In genomic region chr7:141026740-141027098, GRCm38 (mm10) we compare ENCODE assay signal across 15 mouse cellular contexts. TPM values are rescaled to one million over a fixed set of nuclear protein-coding genes. Genes with fewer than 3 reads are reported as not detected.
A peak's percentile ranks its signal among the peaks of the same experiment; 100 is the strongest.
DNase-seq lines count a peak whose midpoint lies in the region; ATAC-seq and TF ChIP-seq lines count a peak whose summit lies in the region.
"Had no signal": no experiment of that assay in that cellular context is flagged by ENCODE, and none has a peak within 500 bp of the region (broad histone marks: within the 10 kb centered on the region; RNA-seq: fewer than 3 reads in every experiment).

No protein-coding gene starts in this region.

- no peak for DNase-seq in liver, postnatal 0 days
- no peak for DNase-seq in liver
- peak; percentile 18 for DNase-seq in forebrain, postnatal 0 days
- DNase-seq in right cerebral cortex, postnatal 10 days (ENCODE audit: low spot score in 2 of 2): no peak
- no peak for DNase-seq in spleen, postnatal 10 days (ENCODE audit: low spot score in 2 of 2)
- DNase-seq: adrenal gland, adult 2 months; cerebellum, adult 11 months; heart, postnatal 10 days; spleen, adult 18-20 months had no signal

- H3K27me3 ChIP-seq in liver, postnatal 0 days (ENCODE audit: insufficient read depth, low read length): no peaks in the 10 kb centered on the region
- H3K27me3 ChIP-seq in embryonic facial prominence, embryonic 15.5 days: no peaks in the 10 kb centered on the region
- no peaks in the 10 kb centered on the region for H3K27me3 ChIP-seq in forebrain, postnatal 0 days (ENCODE audit: insufficient read depth, low read length)
- no peaks in the 10 kb centered on the region for H3K27me3 ChIP-seq in neural tube, embryonic 13.5 days
- H3K27me3 ChIP-seq: limb, embryonic 15.5 days had no signal

- TF ChIP-seq EP300 in liver, postnatal 0 days (IDR thresholded peaks at IDR 0.05; ENCODE audit: low read depth): no peak

- ATAC-seq in liver, postnatal 0 days: no peak
- no peak for ATAC-seq in embryonic facial prominence, embryonic 15.5 days (ENCODE audit: insufficient number of reproducible peaks, low FRiP score, low TSS enrichment, low read depth)
- peak; percentile 50; the same call in 1 of the 2 replicates for ATAC-seq in forebrain, postnatal 0 days
- ATAC-seq in neural tube, embryonic 13.5 days (ENCODE audit: low read depth): peak; percentile 26
- no peak for ATAC-seq in megakaryocyte, adult 5-6 weeks (ENCODE audit: poor library complexity, severe bottlenecking)

- peak overlapping the region; percentile 25 for H3K27ac ChIP-seq in liver, postnatal 0 days (ENCODE audit: low read depth)
- peak overlapping the region; percentile 17 for H3K27ac ChIP-seq in embryonic facial prominence, embryonic 15.5 days (replicated peaks)
- peak overlapping the region; percentile 70; the same call in 1 of the 2 replicates for H3K27ac ChIP-seq in forebrain, postnatal 0 days (ENCODE audit: low read depth, low read length)
- peak overlapping the region; percentile 85 for H3K27ac ChIP-seq in neural tube, embryonic 13.5 days (replicated peaks)
- H3K27ac ChIP-seq: limb, embryonic 15.5 days had no signal

- 66% methylated on average over 5 of the region's 5 CpGs for WGBS in liver, postnatal 0 days (ENCODE audit: insufficient replicate concordance)
- WGBS in embryonic facial prominence, embryonic 15.5 days: 67% methylated on average over 5 of the region's 5 CpGs
- WGBS in forebrain, postnatal 0 days: 17% methylated on average over 5 of the region's 5 CpGs
- WGBS in neural tube, embryonic 13.5 days: 37% methylated on average over 5 of the region's 5 CpGs

- TF ChIP-seq CTCF in liver, postnatal 0 days (IDR thresholded peaks at IDR 0.05; ENCODE audit: low read depth): no peak
- no peak for TF ChIP-seq CTCF in forebrain, postnatal 0 days (IDR thresholded peaks at IDR 0.05; ENCODE audit: low read depth)

- no peaks in the 10 kb centered on the region for H3K36me3 ChIP-seq in liver, postnatal 0 days (replicated peaks; ENCODE audit: insufficient read depth, low read length)
- no peaks in the 10 kb centered on the region for H3K36me3 ChIP-seq in embryonic facial prominence, embryonic 15.5 days
- H3K36me3 ChIP-seq in forebrain, postnatal 0 days (ENCODE audit: insufficient read depth): no peaks in the 10 kb centered on the region
- H3K36me3 ChIP-seq in neural tube, embryonic 13.5 days: no peaks in the 10 kb centered on the region
- H3K36me3 ChIP-seq: limb, embryonic 15.5 days had no signal

- H3K4me2 ChIP-seq in liver, postnatal 0 days (ENCODE audit: low read depth, low read length): no peak overlapping the region
- no peak overlapping the region for H3K4me2 ChIP-seq in embryonic facial prominence, embryonic 15.5 days (replicated peaks)
- H3K4me2 ChIP-seq in forebrain, postnatal 0 days (ENCODE audit: low read depth): no peak overlapping the region
- no peak overlapping the region for H3K4me2 ChIP-seq in neural tube, embryonic 13.5 days
- H3K4me2 ChIP-seq: limb, embryonic 15.5 days had no signal

- no peak overlapping the region for H3K9ac ChIP-seq in liver, postnatal 0 days (replicated peaks)
- no peak overlapping the region for H3K9ac ChIP-seq in embryonic facial prominence, embryonic 15.5 days
- no peak overlapping the region for H3K9ac ChIP-seq in forebrain, postnatal 0 days
- no peak overlapping the region for H3K9ac ChIP-seq in neural tube, embryonic 13.5 days
- H3K9ac ChIP-seq: limb, embryonic 15.5 days had no signal

- H3K4me1 ChIP-seq in liver, postnatal 0 days (ENCODE audit: insufficient read depth): 0 out of 2 replicates have a peak, but pooled peaks cover 3% of the 10 kb centered on the region
- no peaks in the 10 kb centered on the region for H3K4me1 ChIP-seq in embryonic facial prominence, embryonic 15.5 days
- no peaks in the 10 kb centered on the region for H3K4me1 ChIP-seq in forebrain, postnatal 0 days (ENCODE audit: insufficient read depth)
- peaks cover 19% of the 10 kb centered on the region; the same call in 1 of the 2 replicates for H3K4me1 ChIP-seq in neural tube, embryonic 13.5 days (replicated peaks)

- H3K9me3 ChIP-seq in liver, postnatal 0 days (ENCODE audit: low read length): no peaks in the 10 kb centered on the region
- H3K9me3 ChIP-seq in embryonic facial prominence, embryonic 15.5 days (replicated peaks): no peaks in the 10 kb centered on the region
- no peaks in the 10 kb centered on the region for H3K9me3 ChIP-seq in forebrain, postnatal 0 days (ENCODE audit: low read length)
- no peaks in the 10 kb centered on the region for H3K9me3 ChIP-seq in neural tube, embryonic 13.5 days
- H3K9me3 ChIP-seq: limb, embryonic 15.5 days had no signal

- H3K4me3 ChIP-seq in liver, postnatal 0 days (ENCODE audit: low read depth, low read length): no peak overlapping the region
- no peak overlapping the region for H3K4me3 ChIP-seq in embryonic facial prominence, embryonic 15.5 days (replicated peaks)
- no peak overlapping the region for H3K4me3 ChIP-seq in forebrain, postnatal 0 days (ENCODE audit: low read depth, low read length)
- no peak overlapping the region for H3K4me3 ChIP-seq in neural tube, embryonic 13.5 days
- H3K4me3 ChIP-seq: limb, embryonic 15.5 days had no signal

RNA-seq across cellular contexts. Expression of gene Gm17387, which starts 2.2 kb away (rescaled TPM):
- polyA plus RNA-seq in liver, postnatal 0 days (2015; fragmentation: Nextera tagmentation; extraction: Ambion mirVana): not detected in 2 replicates
- polyA plus RNA-seq in embryonic facial prominence, embryonic 15.5 days (2015; fragmentation: Nextera tagmentation; extraction: Ambion mirVana): not detected in 2 replicates
- not detected in 2 replicates for total RNA-seq in forebrain, postnatal 0 days (2014; rRNA removed)
- polyA plus RNA-seq in forebrain, postnatal 0 days (2015; fragmentation: Nextera tagmentation; extraction: Ambion mirVana): not detected in 2 replicates
- polyA plus RNA-seq in neural tube, embryonic 13.5 days (2015; fragmentation: Nextera tagmentation; extraction: Ambion mirVana): not detected in 2 replicates
- not detected in 2 replicates for total RNA-seq in megakaryocyte, adult 5-6 weeks (2015)
- not detected in 2 replicates for total RNA-seq in megakaryocyte, adult 5-6 weeks (2017)
- total RNA-seq: adrenal gland, adult 2 months; heart, postnatal 10 days; layer of hippocampus, adult 8-10 months; MEL had no signal
- polyA plus RNA-seq: adrenal gland, adult 2 months; limb, embryonic 15.5 days had no signal

RNA-seq across cellular contexts. Expression of gene Ifitm6, which starts 9.0 kb away (rescaled TPM):
- 53.6 and 54.4 TPM in 2 replicates for polyA plus RNA-seq in liver, postnatal 0 days (2015; fragmentation: Nextera tagmentation; extraction: Ambion mirVana)
- 2.7 and 2.8 TPM in 2 replicates for polyA plus RNA-seq in embryonic facial prominence, embryonic 15.5 days (2015; fragmentation: Nextera tagmentation; extraction: Ambion mirVana)
- 2.0 TPM in 1 of 2 replicates, not detected in the other for total RNA-seq in forebrain, postnatal 0 days (2014; rRNA removed)
- polyA plus RNA-seq in forebrain, postnatal 0 days (2015; fragmentation: Nextera tagmentation; extraction: Ambion mirVana): 0.34 and 0.38 TPM in 2 replicates
- 0.63 and 0.81 TPM in 2 replicates for polyA plus RNA-seq in neural tube, embryonic 13.5 days (2015; fragmentation: Nextera tagmentation; extraction: Ambion mirVana)
- total RNA-seq in megakaryocyte, adult 5-6 weeks (2015): 1,773 and 2,031 TPM in 2 replicates
- total RNA-seq in megakaryocyte, adult 5-6 weeks (2017): 1,518 and 1,657 TPM in 2 replicates
- total RNA-seq: MEL had no signal

RNA-seq across cellular contexts. Expression of gene Ifitm3, which starts 16.1 kb away (rescaled TPM):
- 295 and 298 TPM in 2 replicates for polyA plus RNA-seq in liver, postnatal 0 days (2015; fragmentation: Nextera tagmentation; extraction: Ambion mirVana)
- polyA plus RNA-seq in embryonic facial prominence, embryonic 15.5 days (2015; fragmentation: Nextera tagmentation; extraction: Ambion mirVana): 197 and 204 TPM in 2 replicates
- 12.2 and 35.9 TPM in 2 replicates for total RNA-seq in forebrain, postnatal 0 days (2014; rRNA removed)
- polyA plus RNA-seq in forebrain, postnatal 0 days (2015; fragmentation: Nextera tagmentation; extraction: Ambion mirVana): 78.8 and 81.3 TPM in 2 replicates
- polyA plus RNA-seq in neural tube, embryonic 13.5 days (2015; fragmentation: Nextera tagmentation; extraction: Ambion mirVana): 35.9 and 40.0 TPM in 2 replicates
- 2,002 and 2,201 TPM in 2 replicates for total RNA-seq in megakaryocyte, adult 5-6 weeks (2015)
- 715 and 839 TPM in 2 replicates for total RNA-seq in megakaryocyte, adult 5-6 weeks (2017)

RNA-seq across cellular contexts. Expression of gene B4galnt4, which starts 34.2 kb away (rescaled TPM):
- 0.15 and 0.34 TPM in 2 replicates for polyA plus RNA-seq in liver, postnatal 0 days (2015; fragmentation: Nextera tagmentation; extraction: Ambion mirVana)
- 12.0 and 15.1 TPM in 2 replicates for polyA plus RNA-seq in embryonic facial prominence, embryonic 15.5 days (2015; fragmentation: Nextera tagmentation; extraction: Ambion mirVana)
- 126 and 163 TPM in 2 replicates for total RNA-seq in forebrain, postnatal 0 days (2014; rRNA removed)
- polyA plus RNA-seq in forebrain, postnatal 0 days (2015; fragmentation: Nextera tagmentation; extraction: Ambion mirVana): 42.3 and 47.4 TPM in 2 replicates
- polyA plus RNA-seq in neural tube, embryonic 13.5 days (2015; fragmentation: Nextera tagmentation; extraction: Ambion mirVana): 39.2 and 41.0 TPM in 2 replicates
- 1.5 and 3.0 TPM in 2 replicates for total RNA-seq in megakaryocyte, adult 5-6 weeks (2015)
- total RNA-seq in megakaryocyte, adult 5-6 weeks (2017): 1.7 and 2.5 TPM in 2 replicates

RNA-seq across cellular contexts. Expression of gene Pkp3, which starts 51.3 kb away (rescaled TPM):
- polyA plus RNA-seq in liver, postnatal 0 days (2015; fragmentation: Nextera tagmentation; extraction: Ambion mirVana): 1.4 and 1.5 TPM in 2 replicates
- polyA plus RNA-seq in embryonic facial prominence, embryonic 15.5 days (2015; fragmentation: Nextera tagmentation; extraction: Ambion mirVana): 115 and 118 TPM in 2 replicates
- total RNA-seq in forebrain, postnatal 0 days (2014; rRNA removed): not detected in 2 replicates
- polyA plus RNA-seq in forebrain, postnatal 0 days (2015; fragmentation: Nextera tagmentation; extraction: Ambion mirVana): 0.08 TPM in 1 of 2 replicates, not detected in the other
- polyA plus RNA-seq in neural tube, embryonic 13.5 days (2015; fragmentation: Nextera tagmentation; extraction: Ambion mirVana): 0.38 and 1.2 TPM in 2 replicates
- 6.7 and 9.7 TPM in 2 replicates for total RNA-seq in megakaryocyte, adult 5-6 weeks (2015)
- 3.8 and 6.1 TPM in 2 replicates for total RNA-seq in megakaryocyte, adult 5-6 weeks (2017)
- total RNA-seq: layer of hippocampus, adult 8-10 months; MEL had no signal

Comparison
In these comparisons a context has a peak if more than half of its experiments do, and no peak if none do; other contexts are left out.
1. ATAC-seq: peak in forebrain, postnatal 0 days (single experiment) and neural tube, embryonic 13.5 days (single experiment); none in liver, postnatal 0 days (single experiment), embryonic facial prominence, embryonic 15.5 days (single experiment) and megakaryocyte, adult 5-6 weeks (single experiment).
2. H3K27ac ChIP-seq: peak in every context shown above with its lines; median percentile 85 in neural tube, embryonic 13.5 days; 70 in forebrain, postnatal 0 days; 25 in liver, postnatal 0 days; 17 in embryonic facial prominence, embryonic 15.5 days.
3. RNA of gene Ifitm6, which starts 9.0 kb away (polyA plus RNA-seq): 53.6 to 54.4 TPM in liver, postnatal 0 days; 2.7 to 2.8 TPM in embryonic facial prominence, embryonic 15.5 days, 0.63 to 0.81 TPM in neural tube, embryonic 13.5 days and 0.34 to 0.38 TPM in forebrain, postnatal 0 days; every median in the first group is over 10 times any median in the second.